Mouse (Mus musculus) heart, embryonic 10.5 days (tissue): ENCODE measurements around the gene Runx3. TPM values are rescaled to one million over a fixed set of nuclear protein-coding genes. Genes with fewer than 3 reads are reported as not detected.
"Not testable (repeated sequence)": the region's sequence is repeated elsewhere in the genome, so short reads cannot be mapped to it uniquely, and the experiment has no call there.

ENCODE experiments used
- DNase-seq: peaks from one replicate; pipeline ENCODE4 v3.0.0-alpha.2; 2017; ENCODE audit warnings: low spot score
- H3K27ac ChIP-seq: fragments of 300-500 bp; sonication (generic); 2 replicates; pipeline ENCODE4 v1.5.1; 2016; ENCODE audit warnings: mild to moderate bottlenecking
- H3K27me3 ChIP-seq: fragments of 300-500 bp; sonication (generic); 2 replicates; pipeline ENCODE4 v1.6.1; 2016; ENCODE audit warnings: mild to moderate bottlenecking; ENCODE audit not compliant: poor library complexity, insufficient read depth, severe bottlenecking
- H3K36me3 ChIP-seq: fragments of 300-500 bp; sonication (generic); 2 replicates; pipeline ENCODE4 v1.6.1; 2016; ENCODE audit warnings: mild to moderate bottlenecking, moderate library complexity
- H3K4me1 ChIP-seq: fragments of 300-500 bp; sonication (generic); 2 replicates; pipeline ENCODE4 v1.6.1; 2016; ENCODE audit warnings: mild to moderate bottlenecking
- H3K4me3 ChIP-seq: fragments of 300-500 bp; sonication (generic); 2 replicates; pipeline ENCODE4 v1.5.1; 2016; ENCODE audit warnings: mild to moderate bottlenecking, moderate library complexity
- H3K9me3 ChIP-seq: fragments of 300-500 bp; sonication (generic); 2 replicates; pipeline ENCODE4 v1.6.1; 2016; ENCODE audit warnings: mild to moderate bottlenecking, moderate library complexity
- WGBS: fragments of 180-500 bp; shearing (Covaris S2); methylation state at CpG from one replicate; pipeline ENCODE4 v1.1.7; 2016; 5-methylcytosine and 5-hydroxymethylcytosine counted together
- polyA plus RNA-seq: library from polyadenylated mRNA; unstranded; fragments of >200 nt; fragmentation: Nextera tagmentation; extraction: Ambion mirVana; gene quantifications from 2 replicates; pipeline ENCODE4 v1.2.1, GENCODE M21; 2016

Runx3 gene
- polyA plus RNA-seq, 1 experiment from 2014 or later, result 0.05 TPM

DNA sequence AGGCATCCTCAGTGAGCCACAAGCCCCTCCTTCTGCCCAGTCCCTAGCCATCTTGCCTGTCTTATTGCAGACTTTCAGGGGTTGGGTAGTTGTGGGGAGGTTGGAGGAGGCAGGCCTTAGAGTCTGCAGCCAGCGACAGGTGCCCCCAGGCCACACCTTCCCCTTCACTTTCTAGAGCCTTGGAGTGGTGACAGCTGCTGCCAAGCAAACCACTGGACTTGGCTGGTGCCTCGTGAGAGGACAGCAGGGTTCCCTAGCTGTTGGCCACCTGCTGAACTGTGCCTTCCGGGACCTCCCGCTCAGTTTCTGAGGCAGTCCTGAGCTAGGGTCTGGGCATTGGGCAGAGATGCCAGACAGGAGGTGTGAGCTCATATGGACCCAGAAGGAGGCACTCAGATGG, 49.0 kb downstream of the Runx3 start:
- no peak for DNase-seq
- no peak overlapping the region for H3K4me3 ChIP-seq
- H3K27me3 ChIP-seq, result peaks cover 100% of the 10 kb centered on the region
- H3K9me3 ChIP-seq, result no peaks in the 10 kb centered on the region
- H3K27ac ChIP-seq, result no peak overlapping the region
- H3K4me1 ChIP-seq, result peaks cover 54% of the 10 kb centered on the region
- H3K36me3 ChIP-seq, result no peaks in the 10 kb centered on the region
- WGBS, result 49% methylated on average over 4 of the region's 4 CpGs

DNA sequence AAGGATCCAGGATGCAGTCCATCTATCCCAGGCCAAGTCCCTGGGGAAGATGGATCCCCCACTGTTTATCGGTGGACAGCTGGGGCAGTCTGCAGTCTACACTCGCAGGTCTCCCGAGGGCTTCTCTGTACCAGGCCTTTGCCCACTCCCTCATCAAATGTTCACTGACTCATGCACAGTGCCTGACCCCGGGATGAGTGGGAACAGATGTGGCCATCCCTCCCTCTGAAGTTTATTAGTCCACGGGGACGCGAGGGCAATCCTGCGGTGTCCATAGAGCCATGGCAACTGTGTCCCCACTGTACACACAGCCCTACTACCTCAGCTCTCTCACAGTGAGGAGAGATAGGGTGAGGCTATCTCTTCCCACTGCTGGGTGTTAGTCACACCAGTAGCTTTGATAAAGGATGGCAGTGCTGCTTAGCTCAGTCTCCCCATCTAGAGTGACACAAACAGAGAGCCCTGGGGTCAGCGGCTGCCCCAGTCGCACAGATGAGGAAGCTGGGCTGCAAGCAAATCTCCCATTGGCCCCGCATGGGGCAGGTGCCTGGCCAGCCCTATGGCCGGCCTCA, 50.9 kb downstream of the Runx3 start:
- Histone ChIP-seq H3K27me3 (peaks cover 100% of the 10 kb centered on the region), H3K4me1 (peaks cover 56% of the 10 kb centered on the region), H3K9me3 (no peaks in the 10 kb centered on the region), H3K4me3 (no peak overlapping the region), H3K36me3 (no peaks in the 10 kb centered on the region), H3K27ac (no peak overlapping the region)
- DNase-seq, result no peak
- 59% methylated on average over 12 of the region's 12 CpGs for WGBS

DNA sequence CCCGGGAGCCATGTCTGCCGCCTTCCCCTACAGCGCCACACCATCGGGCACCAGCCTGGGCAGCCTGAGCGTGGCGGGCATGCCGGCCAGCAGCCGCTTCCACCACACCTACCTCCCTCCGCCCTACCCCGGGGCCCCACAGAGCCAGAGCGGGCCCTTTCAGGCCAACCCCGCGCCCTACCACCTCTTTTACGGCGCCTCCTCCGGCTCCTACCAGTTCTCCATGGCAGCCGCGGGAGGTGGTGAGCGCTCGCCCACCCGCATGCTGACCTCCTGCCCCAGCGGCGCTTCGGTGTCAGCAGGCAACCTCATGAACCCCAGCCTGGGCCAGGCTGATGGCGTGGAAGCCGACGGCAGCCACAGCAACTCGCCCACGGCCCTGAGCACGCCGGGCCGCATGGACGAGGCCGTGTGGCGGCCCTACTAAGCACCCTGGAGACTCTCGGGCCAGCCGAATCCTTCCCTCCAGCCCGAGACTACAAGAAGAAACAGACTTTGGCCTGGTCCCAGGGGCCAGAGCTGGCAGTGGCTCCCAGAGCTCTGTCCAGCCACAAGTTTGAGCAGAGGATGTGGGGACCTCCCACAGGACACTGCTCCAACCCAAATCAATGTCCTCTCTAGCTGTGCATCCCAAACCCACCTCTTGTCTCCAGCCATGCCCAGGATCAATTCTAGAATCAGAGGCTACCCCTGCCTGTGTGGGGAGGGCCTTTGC, 55.1 kb downstream of the Runx3 start:
- Histone ChIP-seq H3K4me1 (peaks cover 48% of the 10 kb centered on the region), H3K4me3 (peak overlapping the region; percentile 57), H3K27me3 (peaks cover 100% of the 10 kb centered on the region), H3K36me3 (no peaks in the 10 kb centered on the region), H3K27ac (peak overlapping the region; percentile 80), H3K9me3 (no peaks in the 10 kb centered on the region)
- DNase-seq, result no peak
- 4% methylated on average over 38 of the region's 38 CpGs for WGBS

DNA sequence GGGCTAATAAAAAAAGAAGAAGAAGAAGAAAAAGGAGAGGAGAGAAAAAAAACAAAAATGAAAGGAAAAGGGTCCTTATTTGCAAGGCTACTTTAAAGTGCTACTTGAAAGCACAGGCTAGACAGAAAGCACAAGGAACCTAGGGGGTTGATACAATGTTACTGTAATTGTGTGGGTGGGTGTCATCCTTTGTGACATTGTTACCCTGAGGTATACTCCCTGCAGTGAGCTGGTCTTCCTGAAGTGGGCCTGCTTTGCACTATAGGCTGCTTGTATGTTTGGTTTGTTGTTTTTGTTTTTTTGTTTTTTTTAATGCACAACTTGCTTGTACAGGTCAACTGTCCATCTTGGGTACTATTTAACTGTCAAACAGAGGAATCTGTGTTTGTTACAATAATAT, 57.1 kb downstream of the Runx3 start:
- H3K4me1 ChIP-seq, result peaks cover 40% of the 10 kb centered on the region
- H3K4me3 ChIP-seq, result no peak overlapping the region
- no peak for DNase-seq
- H3K9me3 ChIP-seq, result no peaks in the 10 kb centered on the region
- H3K27me3 ChIP-seq, result peaks cover 91% of the 10 kb centered on the region
- no peak overlapping the region for H3K27ac ChIP-seq
- no peaks in the 10 kb centered on the region for H3K36me3 ChIP-seq

DNA sequence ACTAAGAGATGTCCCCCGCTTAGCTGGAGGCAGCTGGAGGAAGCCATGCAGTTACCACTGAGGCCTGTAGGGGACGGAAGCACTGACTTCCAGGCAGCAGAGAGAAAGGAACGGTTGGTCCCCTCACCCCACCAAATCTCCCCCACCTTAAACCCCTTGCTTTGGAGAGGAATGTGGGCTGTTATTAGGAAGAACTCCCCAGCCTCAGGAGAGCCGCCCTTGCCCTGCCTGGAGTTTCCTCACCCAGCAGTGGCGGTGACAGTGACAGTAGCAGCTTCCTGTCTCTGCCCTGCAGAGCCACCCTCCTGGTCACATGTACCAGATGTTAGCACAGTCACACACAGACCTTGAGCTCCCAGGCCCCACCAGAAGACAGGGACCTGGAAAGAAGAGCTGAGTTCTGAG, 58.6 kb downstream of the Runx3 start:
- H3K9me3 ChIP-seq, result no peaks in the 10 kb centered on the region
- peaks cover 76% of the 10 kb centered on the region for H3K27me3 ChIP-seq
- peaks cover 34% of the 10 kb centered on the region for H3K4me1 ChIP-seq
- 13% methylated on average over 5 of the region's 5 CpGs for WGBS
- no peak overlapping the region for H3K4me3 ChIP-seq
- no peaks in the 10 kb centered on the region for H3K36me3 ChIP-seq
- no peak overlapping the region for H3K27ac ChIP-seq
- DNase-seq, result no peak

DNA sequence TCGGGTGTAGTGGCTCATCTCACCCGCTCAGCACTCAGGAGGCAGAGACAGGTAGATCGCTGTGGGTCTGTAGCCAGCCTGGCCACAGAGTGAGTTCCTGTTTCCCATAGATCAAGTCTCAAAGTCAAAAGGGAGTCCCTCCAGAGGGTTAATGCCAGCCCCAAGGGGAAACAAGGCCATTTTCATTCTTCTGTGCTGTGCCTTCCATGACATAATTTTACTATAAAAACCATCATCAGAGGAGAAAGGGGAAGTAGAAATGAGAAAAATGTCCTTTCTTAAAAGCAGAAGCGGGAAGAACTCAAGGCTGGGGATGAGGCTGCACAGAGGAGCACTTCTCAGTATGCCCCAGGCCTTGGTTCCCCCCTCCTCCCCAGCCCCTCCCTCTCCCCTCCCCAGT, 61.4 kb downstream of the Runx3 start:
- no peaks in the 10 kb centered on the region for H3K9me3 ChIP-seq
- 80% methylated on average over 4 of the region's 4 CpGs for WGBS
- no peak overlapping the region for H3K4me3 ChIP-seq
- no peaks in the 10 kb centered on the region for H3K36me3 ChIP-seq
- H3K27ac ChIP-seq, result no peak overlapping the region
- H3K27me3 ChIP-seq, result peaks cover 48% of the 10 kb centered on the region
- DNase-seq, result no peak
- peaks cover 19% of the 10 kb centered on the region; the same call in 1 of the 2 replicates for H3K4me1 ChIP-seq

DNA sequence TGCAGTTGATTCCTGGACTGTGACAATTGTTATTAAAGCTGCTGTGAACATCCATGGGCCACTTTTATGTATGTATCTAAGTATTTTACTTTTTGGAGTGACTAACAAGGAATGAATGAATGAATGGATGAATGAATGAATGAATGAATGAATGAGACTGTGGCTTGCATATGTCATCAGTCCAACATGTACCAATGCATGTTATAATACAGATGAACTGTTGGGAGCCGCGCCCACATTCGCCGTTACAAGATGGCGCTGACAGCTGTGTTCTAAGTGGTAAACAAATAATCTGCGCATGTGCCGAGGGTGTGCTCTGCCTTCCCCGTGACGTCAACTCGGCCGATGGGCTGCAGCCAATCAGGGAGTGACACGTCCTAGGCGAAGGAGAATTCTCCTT, 63.8 kb downstream of the Runx3 start:
- H3K36me3 ChIP-seq, DNase-seq: not testable (repeated sequence)
- peaks cover 24% of the 10 kb centered on the region for H3K27me3 ChIP-seq

DNA sequence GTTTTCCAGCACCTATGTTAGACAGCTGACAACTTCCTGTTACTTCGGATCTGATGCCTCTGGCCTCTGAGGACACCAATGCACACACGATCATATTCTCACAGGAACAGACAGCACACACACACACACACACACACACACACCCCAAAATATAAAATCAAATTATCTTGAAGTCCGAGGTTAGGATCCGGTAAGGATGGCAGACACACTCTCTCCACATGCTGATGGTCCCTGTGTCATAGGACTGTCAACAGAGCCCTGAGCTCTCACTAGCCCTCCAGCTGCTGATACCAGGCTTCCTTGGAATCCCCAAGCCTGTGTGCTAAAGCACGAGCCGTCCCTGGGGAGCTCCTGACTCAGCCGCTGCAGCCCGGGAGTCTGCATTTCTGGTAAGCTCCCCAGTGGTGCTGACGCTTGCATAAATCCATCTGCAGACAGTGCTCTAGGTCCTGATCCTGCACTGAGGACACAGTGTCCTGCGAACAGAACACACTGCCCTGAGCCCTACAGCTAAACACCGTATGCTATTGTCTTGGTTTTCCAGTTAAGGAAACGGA, 69.1 kb downstream of the Runx3 start:
- no peaks in the 10 kb centered on the region for H3K9me3 ChIP-seq
- no peaks in the 10 kb centered on the region for H3K36me3 ChIP-seq
- no peak for DNase-seq
- WGBS, result 80% methylated on average over 12 of the region's 12 CpGs
- peaks cover 26% of the 10 kb centered on the region; the same call in 1 of the 2 replicates for H3K27me3 ChIP-seq
- H3K4me3 ChIP-seq, result no peak overlapping the region
- H3K4me1 ChIP-seq, result no peaks in the 10 kb centered on the region
- no peak overlapping the region for H3K27ac ChIP-seq

More for the DNA sequence above, 63.8 kb downstream of the Runx3 start:
- H3K4me3 ChIP-seq, H3K9me3 ChIP-seq, H3K27ac ChIP-seq, H3K4me1 ChIP-seq: not testable (repeated sequence)
- WGBS, result 93% methylated on average over 5 of the region's 13 CpGs

DNA sequence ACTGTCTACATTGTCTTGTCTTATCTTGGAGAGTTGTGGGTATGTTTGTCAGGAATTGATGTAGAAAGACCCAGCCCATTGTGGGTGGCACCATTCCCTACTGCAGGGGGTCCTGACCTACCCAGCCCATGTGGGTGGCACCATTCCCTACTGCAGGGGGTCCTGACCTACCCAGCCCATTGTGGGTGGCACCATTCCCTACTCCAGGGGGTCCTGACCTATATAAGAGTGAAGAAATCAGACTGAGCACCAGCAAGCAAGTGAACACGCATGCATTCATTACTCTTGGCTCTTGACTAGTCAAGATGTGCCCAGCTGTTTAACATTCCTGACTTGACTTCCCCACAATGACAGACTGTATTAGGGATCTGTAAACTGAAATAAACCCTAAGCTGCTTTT, 69.9 kb downstream of the Runx3 start:
- no peak for DNase-seq
- H3K27me3 ChIP-seq, result peaks cover 26% of the 10 kb centered on the region; the same call in 1 of the 2 replicates
- no peaks in the 10 kb centered on the region for H3K36me3 ChIP-seq
- WGBS, result 81% methylated on average over 1 of the region's 1 CpGs
- H3K9me3 ChIP-seq, result no peaks in the 10 kb centered on the region; the same call in 1 of the 2 replicates
- H3K4me3 ChIP-seq, result no peak overlapping the region
- H3K27ac ChIP-seq, result no peak overlapping the region
- H3K4me1 ChIP-seq, result no peaks in the 10 kb centered on the region

DNA sequence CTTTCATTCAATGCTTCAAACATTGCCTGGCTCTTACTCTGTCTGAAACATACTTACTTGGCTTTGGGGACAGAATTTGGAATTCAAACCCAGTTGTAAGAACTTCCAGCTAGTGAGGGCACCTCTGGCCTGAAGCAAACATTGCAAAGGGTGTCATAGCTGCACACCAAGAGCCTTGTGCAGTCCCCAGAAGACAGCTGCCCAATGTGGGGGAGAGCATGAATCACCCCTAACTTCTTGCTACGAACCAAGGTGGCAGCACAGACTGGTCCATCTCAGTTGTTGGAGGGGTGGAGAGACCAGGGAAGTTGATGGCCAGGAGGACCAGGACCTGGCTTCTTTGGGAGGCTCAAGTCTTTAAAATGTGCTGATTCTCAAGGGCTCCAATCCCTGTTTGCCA, 70.7 kb downstream of the Runx3 start:
- no peaks in the 10 kb centered on the region; the same call in 1 of the 2 replicates for H3K9me3 ChIP-seq
- H3K4me1 ChIP-seq, result no peaks in the 10 kb centered on the region
- no peak overlapping the region for H3K27ac ChIP-seq
- no peak overlapping the region for H3K4me3 ChIP-seq
- peaks cover 26% of the 10 kb centered on the region; the same call in 1 of the 2 replicates for H3K27me3 ChIP-seq
- no peaks in the 10 kb centered on the region for H3K36me3 ChIP-seq
- no peak for DNase-seq
- 63% methylated on average over 1 of the region's 1 CpGs for WGBS

DNA sequence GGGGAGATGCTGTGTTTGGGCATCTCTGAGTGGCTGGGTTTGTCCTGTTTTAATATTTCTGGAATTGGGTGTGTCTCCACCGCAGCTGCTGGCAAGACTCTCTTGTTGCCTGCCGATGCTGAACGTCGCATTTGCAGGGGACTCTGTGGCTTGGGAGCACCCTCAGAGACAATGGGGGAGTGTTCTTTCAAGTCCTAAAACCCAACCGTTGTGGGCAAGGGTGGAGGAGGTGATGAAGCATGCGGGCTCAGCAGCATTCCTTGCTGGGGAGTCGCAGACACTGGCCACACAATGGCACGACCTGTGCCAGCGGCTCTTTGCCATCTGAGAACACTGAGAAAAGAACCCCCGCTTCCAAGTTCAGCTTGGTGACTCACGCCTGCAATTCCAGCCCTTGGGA, 71.2 kb downstream of the Runx3 start:
- Histone ChIP-seq H3K36me3 (no peaks in the 10 kb centered on the region), H3K9me3 (no peaks in the 10 kb centered on the region; the same call in 1 of the 2 replicates), H3K27ac (no peak overlapping the region), H3K4me3 (no peak overlapping the region), H3K27me3 (peaks cover 26% of the 10 kb centered on the region; the same call in 1 of the 2 replicates), H3K4me1 (no peaks in the 10 kb centered on the region)
- no peak for DNase-seq
- 76% methylated on average over 11 of the region's 11 CpGs for WGBS

DNA sequence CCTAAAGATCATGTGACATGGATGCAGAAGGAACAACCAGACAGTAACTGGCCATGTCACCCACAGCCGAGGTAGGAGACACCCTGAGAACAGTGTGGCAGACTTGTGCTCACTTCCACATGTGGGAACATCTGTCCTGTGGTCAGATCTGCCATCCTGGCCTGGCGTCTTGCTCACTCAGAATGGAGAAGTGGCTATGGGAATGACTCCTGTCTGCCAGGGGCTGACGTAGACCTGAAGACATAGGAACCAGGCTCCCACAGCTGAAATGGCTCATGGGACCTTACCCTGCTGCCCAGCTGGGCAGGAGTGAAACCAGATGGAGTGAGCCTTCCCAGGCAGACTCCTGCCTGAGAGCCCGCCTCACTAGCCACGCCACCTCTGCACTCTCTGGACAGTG, 72.4 kb downstream of the Runx3 start:
- H3K36me3 ChIP-seq, result no peaks in the 10 kb centered on the region
- 74% methylated on average over 5 of the region's 5 CpGs for WGBS
- H3K4me3 ChIP-seq, result no peak overlapping the region
- DNase-seq, result no peak
- peaks cover 34% of the 10 kb centered on the region; the same call in 1 of the 2 replicates for H3K27me3 ChIP-seq
- no peaks in the 10 kb centered on the region for H3K4me1 ChIP-seq
- no peaks in the 10 kb centered on the region; the same call in 1 of the 2 replicates for H3K9me3 ChIP-seq
- H3K27ac ChIP-seq, result no peak overlapping the region

DNA sequence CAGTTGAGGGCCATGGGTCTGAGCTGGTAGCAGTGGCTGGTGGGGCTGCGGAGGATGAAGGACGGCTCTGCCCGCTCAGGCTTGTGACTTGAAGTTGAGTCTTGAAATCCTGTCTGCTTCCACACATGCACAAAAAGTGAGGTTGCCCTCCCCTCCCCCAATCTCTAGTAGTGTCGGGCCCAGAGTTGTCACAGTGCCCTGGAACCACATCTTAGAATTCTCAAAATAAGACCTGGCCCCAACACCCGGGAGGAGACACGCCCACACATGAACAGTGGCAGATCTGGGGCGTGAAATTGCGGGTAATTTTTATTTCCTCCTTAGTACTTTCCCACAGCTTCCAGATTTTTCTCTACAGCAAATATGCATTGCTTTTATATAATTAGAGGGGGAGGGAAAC, 77.4 kb downstream of the Runx3 start:
- DNase-seq, result no peak
- WGBS, result 82% methylated on average over 8 of the region's 8 CpGs
- no peaks in the 10 kb centered on the region for H3K36me3 ChIP-seq
- H3K4me3 ChIP-seq, result no peak overlapping the region
- no peaks in the 10 kb centered on the region for H3K4me1 ChIP-seq
- H3K27me3 ChIP-seq, result peaks cover 40% of the 10 kb centered on the region; the same call in 1 of the 2 replicates
- H3K9me3 ChIP-seq, result no peaks in the 10 kb centered on the region; the same call in 1 of the 2 replicates
- H3K27ac ChIP-seq, result no peak overlapping the region
